Mouse (Mus musculus): ENCODE results near the gene Thpo. TPM values are rescaled to one million over a fixed set of nuclear protein-coding genes. Genes with fewer than 3 reads are reported as not detected.

Thpo gene
- polyA plus RNA-seq, 1 experiment, result 1.0 TPM

- 86% methylated on average over 19 of the region's 19 CpGs for WGBS
- Histone ChIP-seq H3K27ac (ENCODE audit: control insufficient read depth, insufficient read depth, low read length) (no peak overlapping the region), H3K36me3 (ENCODE audit: control insufficient read depth, insufficient read depth, low read length) (no peaks in the 10 kb centered on the region), H3K4me3 (ENCODE audit: control insufficient read depth, insufficient read depth, low read length) (no peak overlapping the region), H3K4me1 (replicated peaks; ENCODE audit: control insufficient read depth, insufficient read depth, low read length) (0 out of 2 replicates have a peak, but pooled peaks cover 2% of the 10 kb centered on the region), H3K27me3 (ENCODE audit: control insufficient read depth, insufficient read depth, low read length) (no peaks in the 10 kb centered on the region)
- DNase-seq, result peak; percentile 78
- TF ChIP-seq POLR2A (IDR thresholded peaks at IDR 0.05; ENCODE audit: control insufficient read depth, extremely low read depth, insufficient read depth, low read length, poor library complexity), result no peak
- TF ChIP-seq CTCF (IDR thresholded peaks at IDR 0.05; ENCODE audit: borderline replicate concordance, control insufficient read depth, extremely low read depth, insufficient read depth, low read length, poor library complexity), result peak; percentile 96
Measured at GRCm38 (mm10) chr16:20708939-20709734, 25.2 kb downstream of the Thpo start.

GRCm38 (mm10) chr16:20708220-20708938, 25.9 kb downstream of the Thpo start:
- Histone ChIP-seq H3K27ac (ENCODE audit: control insufficient read depth, insufficient read depth, low read length) (no peak overlapping the region), H3K27me3 (ENCODE audit: control insufficient read depth, insufficient read depth, low read length) (no peaks in the 10 kb centered on the region), H3K4me3 (ENCODE audit: control insufficient read depth, insufficient read depth, low read length) (no peak overlapping the region), H3K36me3 (ENCODE audit: control insufficient read depth, insufficient read depth, low read length) (no peaks in the 10 kb centered on the region), H3K4me1 (replicated peaks; ENCODE audit: control insufficient read depth, insufficient read depth, low read length) (0 out of 2 replicates have a peak, but pooled peaks cover 2% of the 10 kb centered on the region)
- DNase-seq, result no peak
- 97% methylated on average over 21 of the region's 21 CpGs for WGBS
- no peak for TF ChIP-seq POLR2A (IDR thresholded peaks at IDR 0.05; ENCODE audit: control insufficient read depth, extremely low read depth, insufficient read depth, low read length, poor library complexity)

GRCm38 (mm10) chr16:20706407-20707055, 27.8 kb downstream of the Thpo start:
- Histone ChIP-seq H3K36me3 (ENCODE audit: control insufficient read depth, insufficient read depth, low read length) (no peaks in the 10 kb centered on the region), H3K27ac (ENCODE audit: control insufficient read depth, insufficient read depth, low read length) (no peak overlapping the region), H3K4me3 (ENCODE audit: control insufficient read depth, insufficient read depth, low read length) (no peak overlapping the region), H3K4me1 (replicated peaks; ENCODE audit: control insufficient read depth, insufficient read depth, low read length) (0 out of 2 replicates have a peak, but pooled peaks cover 2% of the 10 kb centered on the region), H3K27me3 (ENCODE audit: control insufficient read depth, insufficient read depth, low read length) (no peaks in the 10 kb centered on the region)
- TF ChIP-seq CTCF (IDR thresholded peaks at IDR 0.05; ENCODE audit: borderline replicate concordance, control insufficient read depth, extremely low read depth, insufficient read depth, low read length, poor library complexity) (no peak), POLR2A (IDR thresholded peaks at IDR 0.05; ENCODE audit: control insufficient read depth, extremely low read depth, insufficient read depth, low read length, poor library complexity) (no peak)
- no peak for DNase-seq
- 96% methylated on average over 2 of the region's 2 CpGs for WGBS

- 36% methylated on average over 3 of the region's 3 CpGs for WGBS
- Histone ChIP-seq H3K27ac (ENCODE audit: control insufficient read depth, insufficient read depth, low read length) (no peak overlapping the region), H3K4me3 (ENCODE audit: control insufficient read depth, insufficient read depth, low read length) (no peak overlapping the region), H3K36me3 (ENCODE audit: control insufficient read depth, insufficient read depth, low read length) (no peaks in the 10 kb centered on the region), H3K27me3 (ENCODE audit: control insufficient read depth, insufficient read depth, low read length) (no peaks in the 10 kb centered on the region), H3K4me1 (replicated peaks; ENCODE audit: control insufficient read depth, insufficient read depth, low read length) (0 out of 2 replicates have a peak, but pooled peaks cover 2% of the 10 kb centered on the region)
- DNase-seq, result no peak
- no peak for TF ChIP-seq CTCF (IDR thresholded peaks at IDR 0.05; ENCODE audit: borderline replicate concordance, control insufficient read depth, extremely low read depth, insufficient read depth, low read length, poor library complexity)
- no peak for TF ChIP-seq POLR2A (IDR thresholded peaks at IDR 0.05; ENCODE audit: control insufficient read depth, extremely low read depth, insufficient read depth, low read length, poor library complexity)
Measured at GRCm38 (mm10) chr16:20705786-20706185, 28.5 kb downstream of the Thpo start.

- Histone ChIP-seq H3K4me3 (ENCODE audit: control insufficient read depth, insufficient read depth, low read length) (no peak overlapping the region), H3K27ac (ENCODE audit: control insufficient read depth, insufficient read depth, low read length) (no peak overlapping the region), H3K36me3 (ENCODE audit: control insufficient read depth, insufficient read depth, low read length) (no peaks in the 10 kb centered on the region), H3K4me1 (replicated peaks; ENCODE audit: control insufficient read depth, insufficient read depth, low read length) (0 out of 2 replicates have a peak, but pooled peaks cover 2% of the 10 kb centered on the region), H3K27me3 (ENCODE audit: control insufficient read depth, insufficient read depth, low read length) (no peaks in the 10 kb centered on the region)
- WGBS, result 90% methylated on average over 6 of the region's 6 CpGs
- TF ChIP-seq POLR2A (IDR thresholded peaks at IDR 0.05; ENCODE audit: control insufficient read depth, extremely low read depth, insufficient read depth, low read length, poor library complexity), result no peak
- no peak for TF ChIP-seq CTCF (IDR thresholded peaks at IDR 0.05; ENCODE audit: borderline replicate concordance, control insufficient read depth, extremely low read depth, insufficient read depth, low read length, poor library complexity)
- DNase-seq, result no peak
Measured at GRCm38 (mm10) chr16:20703699-20704400, 30.5 kb downstream of the Thpo start.

GRCm38 (mm10) chr16:20703071-20703470, 31.2 kb downstream of the Thpo start:
- H3K27me3 ChIP-seq (ENCODE audit: control insufficient read depth, insufficient read depth, low read length), result no peaks in the 10 kb centered on the region
- no peak overlapping the region for H3K27ac ChIP-seq (ENCODE audit: control insufficient read depth, insufficient read depth, low read length)
- no peak overlapping the region for H3K4me3 ChIP-seq (ENCODE audit: control insufficient read depth, insufficient read depth, low read length)
- H3K4me1 ChIP-seq (replicated peaks; ENCODE audit: control insufficient read depth, insufficient read depth, low read length), result 0 out of 2 replicates have a peak, but pooled peaks cover 2% of the 10 kb centered on the region
- 93% methylated on average over 10 of the region's 10 CpGs for WGBS
- DNase-seq, result no peak
- no peak for TF ChIP-seq POLR2A (IDR thresholded peaks at IDR 0.05; ENCODE audit: control insufficient read depth, extremely low read depth, insufficient read depth, low read length, poor library complexity)
- no peak for TF ChIP-seq CTCF (IDR thresholded peaks at IDR 0.05; ENCODE audit: borderline replicate concordance, control insufficient read depth, extremely low read depth, insufficient read depth, low read length, poor library complexity)
- H3K36me3 ChIP-seq (ENCODE audit: control insufficient read depth, insufficient read depth, low read length), result no peaks in the 10 kb centered on the region

All from thymus, adult 2 months (tissue).